Mouse (Mus musculus): ENCODE measurements at regions not wholly inside any gene's neighbourhood (a gene's known extent, or its start where the extent isn't known, plus 50 kb on each side); places are given as distances from the start of the nearest gene placed in this dataset.

DNA sequence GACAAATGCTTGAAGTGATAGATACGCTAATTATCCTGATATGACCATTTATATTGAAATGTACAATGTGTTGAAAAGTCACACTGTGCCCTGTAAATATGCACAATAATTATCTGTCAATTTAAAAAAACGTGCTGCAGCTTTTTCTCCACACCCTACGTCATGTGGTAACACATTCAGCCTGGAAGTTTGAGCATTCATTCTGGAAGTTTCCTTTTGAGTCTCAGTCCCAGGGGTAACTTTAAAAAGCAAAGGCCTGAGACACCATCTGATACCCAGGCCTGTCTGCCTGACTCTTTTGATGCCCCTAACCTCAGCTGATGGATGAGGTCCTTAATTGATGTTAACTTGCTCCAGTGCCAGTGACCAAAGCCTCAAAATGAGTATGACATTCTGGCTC, 141.7 kb upstream of the Spdye4c start:
- no peak for TF ChIP-seq CTCF (IDR thresholded peaks at IDR 0.05; ENCODE audit: borderline replicate concordance, control insufficient read depth, extremely low read depth, insufficient read depth, low read length, poor library complexity)
- TF ChIP-seq POLR2A (IDR thresholded peaks at IDR 0.05; ENCODE audit: control insufficient read depth, extremely low read depth, insufficient read depth, low read length, poor library complexity) = no peak
